Mouse (Mus musculus) small intestine, adult 2 months (tissue): ENCODE measurements around the gene Acsbg2. TPM values are rescaled to one million over a fixed set of nuclear protein-coding genes. Genes with fewer than 3 reads are reported as not detected.

Experiments
- H3K27ac ChIP-seq: fragments of 200-500 bp; 2 replicates; pipeline ENCODE4 v1.5.1; 2012; ENCODE audit warnings: low read depth, low read length, control low read depth, inconsistent platforms; ENCODE audit not compliant: insufficient read depth
- H3K27me3 ChIP-seq: fragments of 200-500 bp; 2 replicates; pipeline ENCODE4 v1.6.1; 2012; ENCODE audit warnings: mild to moderate bottlenecking, moderate library complexity, low read length, inconsistent platforms; ENCODE audit not compliant: control insufficient read depth, insufficient read depth
- H3K36me3 ChIP-seq: fragments of 200-500 bp; 2 replicates; pipeline ENCODE4 v1.6.1; 2012; ENCODE audit warnings: mild to moderate bottlenecking, low read length, control low read depth, inconsistent platforms; ENCODE audit not compliant: control insufficient read depth, insufficient read depth
- H3K4me1 ChIP-seq: fragments of 200-500 bp; 2 replicates; pipeline ENCODE4 v1.6.1; 2012; ENCODE audit warnings: low read length, inconsistent platforms, mixed read lengths; ENCODE audit not compliant: control insufficient read depth, insufficient read depth, insufficient read length
- H3K4me3 ChIP-seq: fragments of 200-500 bp; 2 replicates; pipeline ENCODE4 v1.5.1; 2012; ENCODE audit warnings: low read depth, mild to moderate bottlenecking, control low read depth, inconsistent platforms, low read length, moderate library complexity
- CTCF ChIP-seq: fragments of 200-500 bp; IDR thresholded peaks from 2 replicates; pipeline ENCODE4 v1.5.1; 2012; ENCODE audit warnings: low read depth, mild to moderate bottlenecking, control low read depth, inconsistent platforms, low read length, moderate library complexity, mixed read lengths; ENCODE audit not compliant: insufficient replicate concordance, insufficient read length; ENCODE audit errors: extremely low read depth
- POLR2A ChIP-seq: fragments of 200-500 bp; IDR thresholded peaks from 2 replicates; pipeline ENCODE4 v1.6.1; 2012; ENCODE audit warnings: low read depth, mild to moderate bottlenecking, control low read depth, inconsistent platforms, low read length, moderate library complexity
- WGBS: fragments of 180-500 bp; shearing (Covaris S2); methylation state at CpG from one replicate; pipeline ENCODE4 v1.1.7; 2018; 5-methylcytosine and 5-hydroxymethylcytosine counted together
- polyA plus RNA-seq: library from polyadenylated mRNA; depleted of rRNA; stranded (reverse); fragments of >200 nt; gene quantifications from 2 replicates; pipeline ENCODE4 v1.2.3, GENCODE M21; 2012; rRNA removed

Acsbg2 gene
- polyA plus RNA-seq, 1 experiment, result not detected

- TF ChIP-seq CTCF, result no peak
- no peak for TF ChIP-seq POLR2A
- Histone ChIP-seq H3K27me3 (no peaks in the 10 kb centered on the region), H3K4me1 (no peaks in the 10 kb centered on the region), H3K27ac (no peak overlapping the region), H3K4me3 (no peak overlapping the region), H3K36me3 (no peaks in the 10 kb centered on the region)
- WGBS, result 78% methylated on average over 6 of the region's 6 CpGs
Observed at GRCm38 (mm10) chr17:56793614-56794319, 80.5 kb downstream of the Acsbg2 start.

Other genes with a start within 250 kb of the Acsbg2 start
- gene Lonp1, start 247.6 kb downstream of the Acsbg2 start, polyA plus RNA-seq, result 31.1 and 55.7 TPM in 2 replicates
- 0.09 and 0.25 TPM in 2 replicates for gene Catsperd, start 246.3 kb downstream of the Acsbg2 start, polyA plus RNA-seq
- 37.2 and 65.1 TPM in 2 replicates for gene Ranbp3, start 201.2 kb downstream of the Acsbg2 start, polyA plus RNA-seq
- 662 and 1,009 TPM in 2 replicates for gene Ndufa11, start 156.7 kb downstream of the Acsbg2 start, polyA plus RNA-seq
- gene Vmac, start 156.4 kb downstream of the Acsbg2 start, polyA plus RNA-seq, result 13.2 and 18.0 TPM in 2 replicates
- gene Nrtn, start 116.9 kb downstream of the Acsbg2 start, polyA plus RNA-seq, result 34.9 and 36.8 TPM in 2 replicates
- gene Dus3l, start 109.7 kb downstream of the Acsbg2 start, polyA plus RNA-seq, result 32.1 and 55.6 TPM in 2 replicates
- 2.0 and 3.7 TPM in 2 replicates for gene Prr22, start 104.2 kb downstream of the Acsbg2 start, polyA plus RNA-seq
- gene Rfx2, start 43.4 kb downstream of the Acsbg2 start, polyA plus RNA-seq, result 7.7 and 15.4 TPM in 2 replicates
- not detected in 2 replicates for gene 1700061G19Rik, start 1.0 kb upstream of the Acsbg2 start, polyA plus RNA-seq
- 25.0 and 46.3 TPM in 2 replicates for gene Mllt1, start 61.0 kb upstream of the Acsbg2 start, polyA plus RNA-seq
- gene Acer1, start 107.7 kb upstream of the Acsbg2 start, polyA plus RNA-seq, result 9.0 and 28.9 TPM in 2 replicates
- gene Clpp, start 115.9 kb upstream of the Acsbg2 start, polyA plus RNA-seq, result 86.2 and 132 TPM in 2 replicates
- 40.8 and 63.7 TPM in 2 replicates for gene Alkbh7, start 122.9 kb upstream of the Acsbg2 start, polyA plus RNA-seq
- not detected in 2 replicates for gene Pspn, start 125.6 kb upstream of the Acsbg2 start, polyA plus RNA-seq
- 17.1 and 43.5 TPM in 2 replicates for gene Gtf2f1, start 136.8 kb upstream of the Acsbg2 start, polyA plus RNA-seq
- not detected in 2 replicates for gene Gm17949, start 137.0 kb upstream of the Acsbg2 start, polyA plus RNA-seq
- gene Khsrp, start 157.1 kb upstream of the Acsbg2 start, polyA plus RNA-seq, result 32.3 and 66.4 TPM in 2 replicates
- not detected in 2 replicates for gene Slc25a41, start 167.2 kb upstream of the Acsbg2 start, polyA plus RNA-seq
- 184 and 395 TPM in 2 replicates for gene Crb3, start 184.7 kb upstream of the Acsbg2 start, polyA plus RNA-seq
- 13.3 and 14.3 TPM in 2 replicates for gene Slc25a23, start 185.4 kb upstream of the Acsbg2 start, polyA plus RNA-seq
- 9.1 and 13.6 TPM in 2 replicates for gene Dennd1c, start 204.1 kb upstream of the Acsbg2 start, polyA plus RNA-seq
- gene Tubb4a, start 213.3 kb upstream of the Acsbg2 start, polyA plus RNA-seq, result 3.3 TPM in 2 replicates
- 2.3 and 2.6 TPM in 2 replicates for gene Tnfsf9, start 230.9 kb upstream of the Acsbg2 start, polyA plus RNA-seq